Mouse (Mus musculus) gastrocnemius, postnatal 36 days (tissue): ENCODE results near the gene Zbed4. TPM values are rescaled to one million over a fixed set of nuclear protein-coding genes. Genes with fewer than 3 reads are reported as not detected.
"Not testable (repeated sequence)": the region's sequence is repeated elsewhere in the genome, so short reads cannot be mapped to it uniquely, and the experiment has no call there.

ENCODE experiments used
- DNase-seq, 2 experiments: peaks; one replicate each; pipeline ENCODE4 v3.0.0; 2022
- intact Hi-C: fragments of 180-260 bp; cut with DNase I; formaldehyde crosslinking; loops from one replicate; pipeline ENCODE4 v1.15.1; 2025
- long read RNA-seq, 2 experiments: library from polyadenylated mRNA; stranded (forward); transcript quantifications; one replicate each; pipeline ENCODE4 v2.0.0; 2021
- total RNA-seq, 2 experiments: library from RNA; stranded (reverse); gene quantifications; 2 replicates each; pipeline ENCODE4 v1.2.3; 2021

Zbed4 gene
- 10 to 100 TPM; 10.7 to 11.1 TPM for total RNA-seq
- long read RNA-seq, experiment 1, full-length matches to known transcripts = 2 of 9 reads
- long read RNA-seq, experiment 1, partial matches to known transcripts = 0 of 9 reads
- long read RNA-seq, experiment 1, other reads (novel, unspliced or antisense) = 7 of 9 reads
- long read RNA-seq, experiment 2, full-length matches to known transcripts = 1 of 14 reads
- long read RNA-seq, experiment 2, partial matches to known transcripts = 0 of 14 reads
- long read RNA-seq, experiment 2, other reads (novel, unspliced or antisense) = 13 of 14 reads

DNA sequence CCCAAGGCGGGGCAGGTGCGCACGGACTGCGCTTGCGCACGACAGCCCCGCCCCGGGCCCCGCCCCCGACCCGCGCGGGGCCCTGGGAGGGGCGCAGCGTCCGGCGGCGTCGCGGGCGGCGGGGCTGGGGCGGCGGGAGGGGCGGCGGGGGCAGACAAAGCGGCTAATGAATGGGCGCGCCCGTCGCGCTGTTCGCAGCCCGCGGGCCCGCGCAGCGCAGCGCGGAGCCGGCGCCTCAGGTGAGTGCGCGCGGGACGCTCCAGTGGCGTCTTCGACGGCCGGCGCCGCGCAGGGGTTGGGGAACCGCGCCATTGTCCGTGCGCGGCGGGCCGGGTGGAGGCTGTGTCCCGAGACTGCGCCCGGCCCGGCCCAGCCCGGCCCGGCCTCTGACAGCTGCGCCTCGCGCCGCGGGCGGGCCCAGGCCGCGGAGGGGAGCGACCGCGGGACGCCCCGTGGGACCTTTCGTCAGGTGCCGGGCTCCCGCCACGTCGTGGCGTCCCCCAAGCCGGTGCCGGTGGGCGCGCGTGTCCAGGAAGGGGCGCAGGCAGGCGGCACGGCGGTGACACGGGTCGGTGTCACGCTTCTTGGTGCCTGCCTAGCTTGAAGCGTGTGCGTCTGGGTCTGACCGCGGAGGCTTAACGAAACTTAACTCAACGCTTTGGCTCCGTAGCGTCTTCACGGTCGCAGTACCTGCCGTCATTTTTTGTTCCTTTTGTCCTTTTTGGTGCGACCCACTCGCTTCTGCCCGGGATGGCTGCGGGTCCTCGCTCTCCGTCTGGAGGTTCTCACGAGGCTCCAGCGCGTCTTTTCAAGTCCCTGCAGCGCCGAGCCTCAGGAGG, at the start of gene Zbed4:
Gene Zbed4, plus strand, starts transcription at position 97 of the 839 bp plus-strand sequence.
- intact Hi-C loops = loop anchor here (2.0 to 10.0 kb wide), 2 partner anchors 17 to 63 kb away; partner anchors contain the start of genes Alg12, Brd1 and Creld2
- no peak for DNase-seq

DNA sequence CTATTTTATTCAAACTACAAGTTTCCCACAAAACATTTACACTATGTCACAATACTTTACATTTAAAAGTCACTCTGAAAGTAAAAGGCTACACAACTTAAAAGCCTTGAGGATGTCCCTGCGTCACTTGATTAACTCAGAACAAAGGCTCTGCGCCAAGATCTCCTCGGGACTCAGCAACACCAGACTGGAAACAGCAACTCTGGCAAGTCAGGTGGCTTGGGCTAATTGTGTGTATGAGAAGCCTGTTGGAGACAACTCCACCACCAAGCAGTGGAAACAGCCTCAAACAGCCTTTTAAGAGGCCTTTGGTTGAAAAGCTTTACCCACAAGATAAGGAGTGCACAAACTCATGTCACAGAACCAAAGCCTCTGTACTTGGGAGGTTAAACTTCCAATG, 49.0 kb upstream of the Zbed4 start:
- intact Hi-C loops = no loop called here
- no peak for DNase-seq

GRCm38 (mm10) chr15:88704284-88704683, 47.2 kb upstream of the Zbed4 start:
- no peak for DNase-seq
- intact Hi-C loops = no loop called here

DNA sequence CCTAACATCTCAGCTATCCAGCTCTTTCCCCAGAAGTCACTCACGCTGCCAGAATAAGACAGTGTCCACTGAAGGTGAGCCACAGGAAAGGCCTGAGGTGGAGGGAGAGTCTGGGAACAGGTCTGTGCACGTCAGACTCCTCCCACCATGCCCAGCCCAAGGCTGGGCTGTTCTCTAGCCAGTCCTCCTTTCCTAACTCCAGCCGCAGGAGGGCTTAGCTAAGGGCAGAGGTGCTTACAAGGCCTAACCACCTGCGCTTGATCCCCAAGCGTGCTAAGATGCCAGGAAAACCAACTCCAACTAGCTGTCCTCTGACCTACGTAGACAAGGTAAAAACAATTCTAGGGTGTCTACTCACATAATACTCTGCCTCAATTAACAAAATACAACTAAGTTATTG, 45.1 kb upstream of the Zbed4 start:
- intact Hi-C loops = no loop called here
- no peak for DNase-seq

DNA sequence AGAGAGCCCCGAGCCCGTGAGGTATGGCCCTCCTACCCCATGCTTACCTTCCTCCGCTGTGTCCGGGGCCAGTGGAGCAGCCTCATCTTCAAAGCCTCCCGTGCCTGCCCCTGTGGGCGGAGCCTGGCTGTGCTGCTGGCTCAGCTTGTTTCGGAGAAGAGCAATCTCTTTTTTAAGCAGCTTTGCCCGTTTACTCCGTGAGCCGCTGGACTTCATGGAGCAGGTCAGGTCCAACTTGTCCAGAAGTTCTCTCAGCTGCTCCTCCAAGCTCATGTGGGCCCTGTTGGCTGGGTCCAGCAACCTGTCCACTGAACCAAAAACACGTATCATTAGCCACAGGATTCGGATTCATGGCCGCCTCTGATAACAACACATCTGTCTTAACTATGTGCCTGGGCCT, 44.5 kb upstream of the Zbed4 start:
- intact Hi-C loops, DNase-seq: not testable (repeated sequence)

DNA sequence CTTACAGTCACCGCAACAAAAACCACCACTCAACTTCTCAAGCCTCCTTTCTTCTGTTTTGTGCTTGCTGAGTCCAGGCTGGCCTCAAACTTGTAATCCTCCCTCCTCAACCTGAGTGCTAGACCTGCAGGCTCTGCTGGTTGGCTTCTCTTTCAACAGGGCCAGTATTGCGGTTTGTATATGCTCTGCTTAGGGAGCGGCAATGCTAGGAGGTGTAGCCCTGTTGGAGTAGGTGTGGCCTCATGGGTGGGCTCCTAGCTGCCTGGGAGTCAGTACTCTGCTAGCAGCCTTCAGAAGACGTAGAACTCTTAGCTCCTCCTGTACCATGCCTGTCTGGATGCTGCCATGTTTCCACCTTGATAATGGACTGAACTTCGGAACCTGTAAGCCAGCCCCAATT, 43.3 kb upstream of the Zbed4 start:
- intact Hi-C loops = no loop called here

GRCm38 (mm10) chr15:88708657-88709511, 42.6 kb upstream of the Zbed4 start:
- intact Hi-C loops = no loop called here
- no peak for DNase-seq

More for the DNA sequence above, 43.3 kb upstream of the Zbed4 start:
- no peak for DNase-seq

DNA sequence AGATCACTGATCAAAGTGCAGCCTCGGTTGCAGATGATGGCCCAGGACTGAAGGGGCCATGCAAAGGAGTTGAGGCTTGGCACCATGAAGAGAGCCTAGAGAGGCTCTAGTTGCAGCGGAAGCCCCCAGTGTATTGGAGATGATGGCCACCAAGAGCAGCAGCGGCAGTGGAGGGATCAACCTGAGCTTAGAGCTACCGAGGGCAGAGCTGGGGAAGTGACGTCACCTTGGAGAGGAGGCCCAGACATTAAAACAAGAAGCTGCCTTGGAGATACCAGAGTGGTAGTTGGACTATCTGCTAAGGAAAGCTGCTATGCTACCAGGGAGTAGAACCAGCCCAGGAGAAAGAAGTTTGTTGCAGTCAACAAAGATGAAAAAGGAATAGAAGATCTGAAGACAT, 41.6 kb upstream of the Zbed4 start:
- DNase-seq = no peak
- intact Hi-C loops = no loop called here

- intact Hi-C loops = no loop called here
- no peak for DNase-seq
Measured at GRCm38 (mm10) chr15:88712501-88712900, 39.0 kb upstream of the Zbed4 start.

DNA sequence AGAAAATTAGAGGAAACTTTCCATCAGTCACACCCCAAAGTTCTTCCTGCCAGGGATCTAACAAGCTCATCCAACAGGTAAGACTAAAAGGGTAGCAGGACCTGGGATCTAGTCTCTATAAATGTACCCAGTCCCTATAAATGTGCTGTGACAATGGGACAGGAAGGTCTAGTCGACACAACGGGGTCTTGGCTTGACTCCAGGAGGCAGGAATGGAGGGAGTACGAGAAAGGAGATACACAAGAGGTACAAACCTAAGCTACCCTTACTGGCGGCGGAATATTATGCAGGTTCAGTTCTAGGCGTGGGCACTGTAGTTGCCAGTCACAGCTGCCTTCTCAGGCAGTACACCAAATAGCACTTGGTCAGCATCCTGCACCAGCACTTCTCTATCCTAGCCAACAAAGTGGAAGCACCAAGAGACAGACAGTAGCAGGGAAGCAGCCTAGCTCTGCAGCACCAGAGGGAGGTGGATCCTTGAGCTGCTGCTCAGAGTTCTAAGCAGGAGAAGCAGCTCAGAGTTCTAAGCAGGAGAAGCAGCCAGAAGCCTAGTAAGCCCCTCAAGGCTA, 37.4 kb upstream of the Zbed4 start:
- intact Hi-C loops = no loop called here
- no peak for DNase-seq

- intact Hi-C loops = no loop called here
- DNase-seq = no peak
Measured at GRCm38 (mm10) chr15:88716350-88716749, 35.1 kb upstream of the Zbed4 start.

DNA sequence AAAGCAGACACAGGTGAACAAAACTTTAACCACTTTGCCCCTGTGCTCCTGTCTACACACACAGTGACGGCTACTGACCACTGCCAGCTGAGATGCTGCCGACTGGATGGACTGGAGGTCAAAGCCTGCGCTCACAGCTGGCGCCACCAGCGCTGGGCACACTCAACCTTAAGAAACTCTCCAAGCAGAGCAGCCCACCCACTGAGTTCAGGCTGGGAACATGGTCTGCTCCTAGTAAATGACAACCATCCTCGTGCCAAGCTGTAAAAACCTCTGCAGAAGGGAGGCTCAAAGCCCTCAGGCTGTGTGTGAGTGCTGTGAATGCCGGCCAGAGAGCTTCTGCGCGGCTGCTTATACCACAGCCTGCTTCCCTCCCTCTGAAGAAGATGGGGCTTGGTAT, 34.2 kb upstream of the Zbed4 start:
- intact Hi-C loops = no loop called here
- DNase-seq = no peak

DNA sequence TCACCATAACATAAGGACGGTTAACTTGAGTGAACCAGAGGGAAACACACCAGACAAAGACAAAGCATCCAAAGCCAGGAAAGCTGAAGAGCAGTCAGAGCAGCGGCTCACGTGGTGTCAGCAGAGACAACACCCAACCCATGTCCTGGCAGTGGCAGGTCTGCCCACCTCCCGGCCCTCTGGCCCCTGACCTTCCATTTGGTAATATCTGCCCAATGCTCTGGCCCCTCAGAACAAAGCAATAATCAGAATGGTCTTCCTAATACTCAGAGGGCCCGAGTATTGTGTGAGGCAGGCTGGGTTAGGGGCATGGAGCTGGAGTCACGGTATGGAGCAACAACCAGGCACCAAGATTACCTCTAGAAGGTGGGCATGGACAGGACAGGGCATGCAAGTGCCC, 28.3 kb upstream of the Zbed4 start:
- intact Hi-C loops = no loop called here
- no peak for DNase-seq

DNA sequence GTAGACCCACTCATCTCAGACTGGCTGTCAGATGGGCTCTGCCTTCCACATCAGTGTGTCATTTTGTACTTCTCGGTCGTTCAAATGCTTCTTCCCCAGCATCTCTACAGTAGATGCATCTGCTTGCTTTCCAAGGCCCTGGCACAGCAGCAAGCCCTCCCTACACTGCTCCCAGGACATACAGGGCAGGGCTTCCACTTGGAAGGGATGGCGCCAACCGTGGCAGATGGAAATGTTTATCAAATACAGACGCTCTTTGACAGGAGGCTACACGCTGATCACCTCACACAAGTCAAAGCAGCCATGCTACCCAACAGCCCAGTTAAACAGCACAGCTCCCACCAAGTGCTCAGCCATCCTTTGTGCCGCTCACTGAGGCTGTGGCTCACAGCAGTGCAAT, 27.1 kb upstream of the Zbed4 start:
- DNase-seq = no peak
- intact Hi-C loops = no loop called here

- intact Hi-C loops = no loop called here
- no peak for DNase-seq
Measured at GRCm38 (mm10) chr15:88725036-88725435, 26.4 kb upstream of the Zbed4 start.

- no peak for DNase-seq
- intact Hi-C loops = no loop called here
Measured at GRCm38 (mm10) chr15:88727204-88727603, 24.3 kb upstream of the Zbed4 start.

DNA sequence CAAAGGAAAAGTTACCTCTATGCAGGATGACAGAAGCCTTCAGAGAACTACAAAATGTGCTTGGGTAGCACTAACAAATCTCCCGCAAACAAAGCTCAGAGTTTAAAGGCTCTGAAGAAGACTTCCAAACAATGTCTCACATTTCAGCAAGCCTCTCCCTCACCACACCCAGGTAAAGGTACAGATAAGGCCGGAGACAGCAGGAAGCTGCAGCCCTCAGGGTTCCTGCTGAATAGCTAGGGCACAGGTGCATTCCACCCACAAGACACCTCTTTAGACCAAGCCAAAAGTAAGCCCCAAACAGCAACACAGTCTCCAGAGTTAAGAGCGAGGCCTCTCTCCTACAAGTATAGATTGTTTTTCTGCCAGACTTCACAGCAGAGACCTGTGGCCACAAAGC, 20.7 kb upstream of the Zbed4 start:
- intact Hi-C loops = no loop called here

DNA sequence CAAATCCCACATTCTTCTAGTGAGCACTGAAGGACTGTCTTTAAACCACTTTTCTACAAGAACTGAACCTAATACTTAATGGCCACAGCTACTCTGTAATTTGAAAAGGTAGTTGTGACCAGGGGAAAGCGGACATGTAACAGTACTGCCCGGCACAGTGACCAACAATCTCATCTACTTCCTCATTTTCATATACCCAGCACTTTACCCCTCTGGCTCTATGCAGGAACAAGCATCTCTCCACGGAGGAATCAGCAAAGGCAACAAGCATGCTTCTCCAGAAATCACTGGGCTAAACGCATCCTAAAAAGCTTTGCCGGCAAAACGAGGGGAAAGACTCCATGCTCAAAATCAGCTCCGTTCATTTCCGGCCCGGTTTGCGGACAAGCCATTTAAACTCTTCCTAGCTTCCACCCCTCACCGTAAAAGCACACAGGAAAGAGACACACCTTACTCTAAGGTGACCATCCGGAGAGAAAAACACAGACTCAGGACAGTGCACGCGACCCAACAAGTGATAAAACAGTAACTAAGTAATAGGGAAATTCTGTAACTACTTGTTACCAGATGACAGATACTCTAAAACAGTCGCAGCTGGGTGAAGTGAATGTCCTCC, 18.9 kb upstream of the Zbed4 start:
- DNase-seq = no peak
- intact Hi-C loops = no loop called here

More for the DNA sequence above, 20.7 kb upstream of the Zbed4 start:
- no peak for DNase-seq

- peak; percentile 56 to 66 for DNase-seq
- intact Hi-C loops = no loop called here
Measured at GRCm38 (mm10) chr15:88733041-88733751, 18.3 kb upstream of the Zbed4 start.
